Mouse (Mus musculus) forebrain, embryonic 13.5 days (tissue): ENCODE results near the gene Gm17622. TPM values are rescaled to one million over a fixed set of nuclear protein-coding genes. Genes with fewer than 3 reads are reported as not detected.

Source experiments
- ATAC-seq: fragments of 200-750 bp; cut with Nextera tagmentation; 2 replicates; pipeline ENCODE4 v1.8.0; 2017
- H3K27ac ChIP-seq: fragments of 300-500 bp; sonication (generic); 2 replicates; pipeline ENCODE4 v1.5.1; 2015; ENCODE audit warnings: inconsistent platforms, mild to moderate bottlenecking, moderate library complexity
- H3K27me3 ChIP-seq: fragments of 300-500 bp; sonication (generic); 2 replicates; pipeline ENCODE4 v1.6.1; 2015; ENCODE audit warnings: mild to moderate bottlenecking, inconsistent platforms
- H3K36me3 ChIP-seq: fragments of 300-500 bp; sonication (generic); 2 replicates; pipeline ENCODE4 v1.6.1; 2015; ENCODE audit warnings: mild to moderate bottlenecking, inconsistent platforms; ENCODE audit not compliant: poor library complexity, severe bottlenecking
- H3K4me1 ChIP-seq: fragments of 300-500 bp; sonication (generic); 2 replicates; pipeline ENCODE4 v1.6.1; 2015; ENCODE audit warnings: inconsistent platforms
- H3K4me2 ChIP-seq: fragments of 300-500 bp; sonication (generic); 2 replicates; pipeline ENCODE4 v1.6.1; 2015; ENCODE audit warnings: inconsistent platforms, mild to moderate bottlenecking, moderate library complexity
- H3K4me3 ChIP-seq: fragments of 300-500 bp; sonication (generic); 2 replicates; pipeline ENCODE4 v1.5.1; 2015; ENCODE audit warnings: mild to moderate bottlenecking, inconsistent platforms
- H3K9ac ChIP-seq: fragments of 300-500 bp; sonication (generic); 2 replicates; pipeline ENCODE4 v1.6.1; 2015; ENCODE audit warnings: mild to moderate bottlenecking, inconsistent platforms
- H3K9me3 ChIP-seq: fragments of 300-500 bp; sonication (generic); replicated peaks from 2 replicates; pipeline ENCODE4 v1.6.1; 2016; ENCODE audit warnings: inconsistent platforms
- WGBS: fragments of 180-500 bp; shearing (Covaris S2); methylation state at CpG from one replicate; pipeline ENCODE4 v1.1.7; 2015; 5-methylcytosine and 5-hydroxymethylcytosine counted together
- polyA plus RNA-seq: library from polyadenylated mRNA; unstranded; fragments of >200 nt; fragmentation: Nextera tagmentation; extraction: Ambion mirVana; gene quantifications from 2 replicates; pipeline ENCODE4 v1.2.1, GENCODE M21; 2015

The Gm17622 gene
- polyA plus RNA-seq, 1 experiment from 2014 or later: not detected

- Histone ChIP-seq H3K36me3 (no peaks in the 10 kb centered on the region), H3K27me3 (no peaks in the 10 kb centered on the region), H3K27ac (no peak overlapping the region), H3K4me1 (no peaks in the 10 kb centered on the region), H3K4me3 (no peak overlapping the region), H3K9ac (no peak overlapping the region), H3K4me2 (no peak overlapping the region), H3K9me3 (no peaks in the 10 kb centered on the region)
- WGBS: 86% methylated on average over 5 of the region's 5 CpGs
- ATAC-seq: no peak
Observed at GRCm38 (mm10) chr13:96514154-96514942, 23.8 kb downstream of the Gm17622 start.

- H3K27me3 ChIP-seq: no peaks in the 10 kb centered on the region
- no peak overlapping the region for H3K27ac ChIP-seq
- no peaks in the 10 kb centered on the region for H3K9me3 ChIP-seq
- H3K4me1 ChIP-seq: no peaks in the 10 kb centered on the region
- H3K4me2 ChIP-seq: no peak overlapping the region
- H3K4me3 ChIP-seq: no peak overlapping the region
- H3K36me3 ChIP-seq: no peaks in the 10 kb centered on the region
- no peak overlapping the region for H3K9ac ChIP-seq
- ATAC-seq: no peak
- 95% methylated on average over 9 of the region's 9 CpGs for WGBS
Observed at GRCm38 (mm10) chr13:96516249-96516648, 25.7 kb downstream of the Gm17622 start.

GRCm38 (mm10) chr13:96517335-96517734 is 26.8 kb downstream of the Gm17622 start:
- Histone ChIP-seq H3K27ac (no peak overlapping the region), H3K36me3 (no peaks in the 10 kb centered on the region), H3K9ac (no peak overlapping the region), H3K9me3 (no peaks in the 10 kb centered on the region), H3K27me3 (no peaks in the 10 kb centered on the region), H3K4me3 (no peak overlapping the region), H3K4me2 (no peak overlapping the region), H3K4me1 (no peaks in the 10 kb centered on the region)
- WGBS: 97% methylated on average over 2 of the region's 2 CpGs
- ATAC-seq: no peak

GRCm38 (mm10) chr13:96521294-96521693 is 30.8 kb downstream of the Gm17622 start:
- no peak overlapping the region for H3K27ac ChIP-seq
- no peak overlapping the region for H3K4me2 ChIP-seq
- H3K9me3 ChIP-seq: no peaks in the 10 kb centered on the region
- no peaks in the 10 kb centered on the region for H3K27me3 ChIP-seq
- no peak for ATAC-seq
- H3K36me3 ChIP-seq: no peaks in the 10 kb centered on the region
- H3K4me3 ChIP-seq: no peak overlapping the region
- H3K9ac ChIP-seq: no peak overlapping the region
- WGBS: 89% methylated on average over 3 of the region's 3 CpGs
- H3K4me1 ChIP-seq: no peaks in the 10 kb centered on the region

- H3K4me3 ChIP-seq: no peak overlapping the region
- no peak overlapping the region for H3K27ac ChIP-seq
- 93% methylated on average over 3 of the region's 3 CpGs for WGBS
- H3K4me2 ChIP-seq: no peak overlapping the region
- no peaks in the 10 kb centered on the region for H3K4me1 ChIP-seq
- no peak overlapping the region for H3K9ac ChIP-seq
- H3K36me3 ChIP-seq: no peaks in the 10 kb centered on the region
- no peaks in the 10 kb centered on the region for H3K27me3 ChIP-seq
- no peaks in the 10 kb centered on the region for H3K9me3 ChIP-seq
- ATAC-seq: no peak
Observed at GRCm38 (mm10) chr13:96527022-96527421, 36.5 kb downstream of the Gm17622 start.

- 92% methylated on average over 11 of the region's 11 CpGs for WGBS
- ATAC-seq: no peak
- Histone ChIP-seq H3K36me3 (no peaks in the 10 kb centered on the region), H3K4me3 (no peak overlapping the region), H3K27ac (no peak overlapping the region), H3K27me3 (no peaks in the 10 kb centered on the region), H3K9me3 (no peaks in the 10 kb centered on the region), H3K9ac (no peak overlapping the region), H3K4me2 (no peak overlapping the region), H3K4me1 (no peaks in the 10 kb centered on the region)
Observed at GRCm38 (mm10) chr13:96527856-96528255, 37.3 kb downstream of the Gm17622 start.

- WGBS: 88% methylated on average over 3 of the region's 3 CpGs
Observed at GRCm38 (mm10) chr13:96528776-96529175, 38.2 kb downstream of the Gm17622 start.

GRCm38 (mm10) chr13:96529542-96529941 is 39.0 kb downstream of the Gm17622 start:
- H3K9ac ChIP-seq: no peak overlapping the region
- no peaks in the 10 kb centered on the region for H3K27me3 ChIP-seq
- 95% methylated on average over 3 of the region's 3 CpGs for WGBS
- no peaks in the 10 kb centered on the region for H3K4me1 ChIP-seq
- H3K4me2 ChIP-seq: no peak overlapping the region
- ATAC-seq: no peak
- no peaks in the 10 kb centered on the region for H3K36me3 ChIP-seq
- H3K9me3 ChIP-seq: no peaks in the 10 kb centered on the region
- H3K27ac ChIP-seq: no peak overlapping the region
- no peak overlapping the region for H3K4me3 ChIP-seq

More at GRCm38 (mm10) chr13:96528776-96529175, 38.2 kb downstream of the Gm17622 start:
- Histone ChIP-seq H3K9me3 (no peaks in the 10 kb centered on the region), H3K27ac (no peak overlapping the region), H3K4me3 (no peak overlapping the region), H3K9ac (no peak overlapping the region), H3K4me1 (no peaks in the 10 kb centered on the region), H3K36me3 (no peaks in the 10 kb centered on the region), H3K4me2 (no peak overlapping the region), H3K27me3 (no peaks in the 10 kb centered on the region)
- ATAC-seq: no peak

- Histone ChIP-seq H3K36me3 (no peaks in the 10 kb centered on the region), H3K9ac (no peak overlapping the region), H3K27ac (no peak overlapping the region), H3K4me2 (no peak overlapping the region), H3K4me3 (no peak overlapping the region), H3K4me1 (no peaks in the 10 kb centered on the region), H3K27me3 (no peaks in the 10 kb centered on the region), H3K9me3 (no peaks in the 10 kb centered on the region)
- 94% methylated on average over 9 of the region's 9 CpGs for WGBS
- no peak for ATAC-seq
Observed at GRCm38 (mm10) chr13:96530064-96530463, 39.5 kb downstream of the Gm17622 start.

GRCm38 (mm10) chr13:96532176-96532575 is 41.6 kb downstream of the Gm17622 start:
- Histone ChIP-seq H3K36me3 (no peaks in the 10 kb centered on the region), H3K4me1 (no peaks in the 10 kb centered on the region), H3K4me2 (no peak overlapping the region), H3K27ac (no peak overlapping the region), H3K27me3 (no peaks in the 10 kb centered on the region), H3K9ac (no peak overlapping the region), H3K9me3 (no peaks in the 10 kb centered on the region), H3K4me3 (no peak overlapping the region)
- WGBS: 94% methylated on average over 6 of the region's 6 CpGs
- no peak for ATAC-seq

- no peak overlapping the region for H3K27ac ChIP-seq
- H3K9ac ChIP-seq: no peak overlapping the region
- WGBS: 68% methylated on average over 2 of the region's 2 CpGs
- no peaks in the 10 kb centered on the region for H3K36me3 ChIP-seq
- no peaks in the 10 kb centered on the region for H3K4me1 ChIP-seq
- no peak overlapping the region for H3K4me2 ChIP-seq
- H3K4me3 ChIP-seq: no peak overlapping the region
- no peaks in the 10 kb centered on the region for H3K9me3 ChIP-seq
- H3K27me3 ChIP-seq: no peaks in the 10 kb centered on the region
- ATAC-seq: no peak
Observed at GRCm38 (mm10) chr13:96533742-96534141, 43.2 kb downstream of the Gm17622 start.

- Histone ChIP-seq H3K4me2 (no peak overlapping the region), H3K9ac (no peak overlapping the region), H3K4me3 (no peak overlapping the region), H3K36me3 (no peaks in the 10 kb centered on the region), H3K27me3 (no peaks in the 10 kb centered on the region), H3K27ac (no peak overlapping the region), H3K9me3 (no peaks in the 10 kb centered on the region), H3K4me1 (no peaks in the 10 kb centered on the region)
- 86% methylated on average over 5 of the region's 5 CpGs for WGBS
- no peak for ATAC-seq
Observed at GRCm38 (mm10) chr13:96536821-96537572, 46.5 kb downstream of the Gm17622 start.
